Mouse (Mus musculus) neutrophil, adult 59 days (primary cell): ENCODE measurements around the gene B4galnt4. TPM values are rescaled to one million over a fixed set of nuclear protein-coding genes. Genes with fewer than 3 reads are reported as not detected.

ENCODE experiments used
- total RNA-seq, 2 experiments: library from RNA; stranded (reverse); gene quantifications; 1 replicate in 1 of 2; 2 replicates in 1 of 2; pipeline ENCODE4 v1.2.4; 2023

B4galnt4 gene
- total RNA-seq = 1 to 10 TPM in 1 of 2 experiments, under 1 TPM in 1; 0.67 to 1.2 TPM

GRCm38 (mm10) chr7:141060426-141061242 is at the start of gene B4galnt4:
TSS of gene B4galnt4 (plus strand) at chr7:141061104.

DNA sequence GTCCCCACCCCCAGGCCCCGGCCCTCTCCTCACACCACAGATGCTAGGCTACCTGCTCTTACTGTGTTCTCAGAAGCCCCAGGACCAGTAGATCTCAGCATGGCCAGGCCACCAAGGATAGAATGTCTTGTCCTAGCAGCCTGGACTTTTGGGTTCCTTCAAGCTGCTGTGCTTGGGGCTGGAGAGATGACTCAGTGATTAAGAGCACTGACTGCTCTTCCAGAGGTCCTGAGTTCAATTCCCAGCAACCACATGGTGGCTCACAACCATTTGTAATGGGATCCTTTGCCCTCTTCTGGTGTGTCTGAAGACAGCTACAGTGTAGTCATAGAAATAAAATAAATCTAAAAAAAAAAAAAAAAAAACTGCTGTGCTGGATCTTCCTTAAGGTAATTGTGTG is 43.1 kb upstream of the B4galnt4 start, which contains the start of gene Ifitm6:
TSS of gene Ifitm6 (minus strand) at position 101 of the 400 bp plus-strand sequence.

DNA sequence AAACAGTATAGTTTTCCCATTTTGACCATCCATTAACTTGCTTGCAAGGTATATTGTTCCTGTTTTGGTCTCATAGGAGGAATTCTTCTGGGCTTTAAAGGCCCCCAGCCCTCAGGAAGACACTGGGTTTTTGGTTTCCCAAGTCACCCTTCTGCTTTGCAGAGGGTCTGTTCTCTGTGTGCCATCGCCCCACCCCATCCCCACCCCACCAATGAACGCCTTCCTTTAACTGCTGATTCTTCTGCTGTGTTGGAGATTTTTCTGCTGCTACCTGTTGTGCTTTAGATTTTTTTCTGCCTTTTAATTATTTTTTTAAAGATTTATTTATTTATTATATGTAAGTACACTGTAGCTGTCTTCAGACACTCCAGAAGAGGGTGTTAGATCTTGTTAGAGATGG is 32.1 kb upstream of the B4galnt4 start, which contains the start of gene Gm17387:
TSS of gene Gm17387 (plus strand) at position 301 of the 400 bp plus-strand sequence.

GRCm38 (mm10) chr7:141077841-141078240 is 16.9 kb downstream of the B4galnt4 start, which contains the start of gene Pkp3:
TSS of gene Pkp3 (plus strand) at chr7:141078218.

GRCm38 (mm10) chr7:141099911-141100691 is 39.2 kb downstream of the B4galnt4 start, which contains the start of gene Sigirr:
TSS of gene Sigirr (minus strand) at chr7:141100572.

GRCm38 (mm10) chr7:141117636-141118035 is 56.7 kb downstream of the B4galnt4 start, which contains the start of gene Ano9:
TSS of gene Ano9 (minus strand) at chr7:141117806.

Other genes starting within 250 kb of the B4galnt4 start
- under 1 TPM; 0.11 to 0.13 TPM for gene Zfp941, start 238.9 kb upstream of the B4galnt4 start, total RNA-seq
- gene Urah, start 226.1 kb upstream of the B4galnt4 start, total RNA-seq = not detected
- gene Scgb1c1, start 215.6 kb upstream of the B4galnt4 start, total RNA-seq = not detected
- gene Odf3, start 213.3 kb upstream of the B4galnt4 start, total RNA-seq = not detected
- gene Gm45785, start 204.8 kb upstream of the B4galnt4 start, total RNA-seq = not detected
- gene Ric8a, start 204.1 kb upstream of the B4galnt4 start, total RNA-seq = 100 to 1,000 TPM; 105 to 107 TPM
- 10 to 100 TPM; 21.7 to 23.7 TPM for gene Bet1l, start 203.5 kb upstream of the B4galnt4 start, total RNA-seq
- 100 to 1,000 TPM; 100 to 112 TPM for gene Psmd13, start 179.1 kb upstream of the B4galnt4 start, total RNA-seq
- 10 to 100 TPM in 1 of 2 experiments, 1 to 10 TPM in 1; 9.6 to 13.1 TPM for gene Sirt3, start 178.8 kb upstream of the B4galnt4 start, total RNA-seq
- gene Cox8b, start 160.7 kb upstream of the B4galnt4 start, total RNA-seq = not detected
- under 1 TPM; 0.09 to 0.16 TPM for gene Nlrp6, start 140.2 kb upstream of the B4galnt4 start, total RNA-seq
- gene Pgghg, start 119.7 kb upstream of the B4galnt4 start, total RNA-seq = 10 to 100 TPM; 21.4 to 25.2 TPM
- 1 to 10 TPM; 1.5 to 3.2 TPM for gene Ifitm5, start 110.8 kb upstream of the B4galnt4 start, total RNA-seq
- not detected for gene Gm45717, start 105.2 kb upstream of the B4galnt4 start, total RNA-seq
- 100 to 1,000 TPM; 431 to 529 TPM for gene Ifitm2, start 105.1 kb upstream of the B4galnt4 start, total RNA-seq
- gene Ifitm1, start 93.9 kb upstream of the B4galnt4 start, total RNA-seq = 100 to 1,000 TPM; 290 to 313 TPM
- gene Ifitm3, start 50.3 kb upstream of the B4galnt4 start, total RNA-seq = 100 to 1,000 TPM; 439 to 533 TPM
- 100 to 1,000 TPM; 869 to 973 TPM for gene Ifitm6, start 43.2 kb upstream of the B4galnt4 start, total RNA-seq
- gene Gm17387, start 32.0 kb upstream of the B4galnt4 start, total RNA-seq = not detected
- gene Pkp3, start 17.1 kb downstream of the B4galnt4 start, total RNA-seq = 1 to 10 TPM; 3.6 to 5.5 TPM
- gene Sigirr, start 39.5 kb downstream of the B4galnt4 start, total RNA-seq = 1 to 10 TPM; 6.6 to 7.4 TPM
- not detected for gene Ano9, start 56.7 kb downstream of the B4galnt4 start, total RNA-seq
- 10 to 100 TPM in 1 of 2 experiments, 1 to 10 TPM in 1; 7.5 to 14.3 TPM for gene Ptdss2, start 61.3 kb downstream of the B4galnt4 start, total RNA-seq
- gene Rnh1, start 111.8 kb downstream of the B4galnt4 start, total RNA-seq = 100 to 1,000 TPM in 1 of 2 experiments, 10 to 100 TPM in 1; 85.6 to 106 TPM
- 10 to 100 TPM; 30.0 to 30.9 TPM for gene Hras, start 132.9 kb downstream of the B4galnt4 start, total RNA-seq
- 1 to 10 TPM; 3.8 to 5.6 TPM for gene Lrrc56, start 133.1 kb downstream of the B4galnt4 start, total RNA-seq
- under 1 TPM; 0.18 to 0.22 TPM for gene Lmntd2, start 153.0 kb downstream of the B4galnt4 start, total RNA-seq
- 1 to 10 TPM; 4.0 to 5.0 TPM for gene Rassf7, start 154.8 kb downstream of the B4galnt4 start, total RNA-seq
- 10 to 100 TPM; 77.4 to 85.4 TPM for gene Phrf1, start 167.7 kb downstream of the B4galnt4 start, total RNA-seq
- 10 to 100 TPM; 27.7 to 35.2 TPM for gene Irf7, start 205.4 kb downstream of the B4galnt4 start, total RNA-seq
- gene Cdhr5, start 215.7 kb downstream of the B4galnt4 start, total RNA-seq = not detected
- not detected for gene Sct, start 218.0 kb downstream of the B4galnt4 start, total RNA-seq
- gene Drd4, start 230.9 kb downstream of the B4galnt4 start, total RNA-seq = not detected